Mouse (Mus musculus): ENCODE results near the gene Fhl1. TPM values are rescaled to one million over a fixed set of nuclear protein-coding genes. Genes with fewer than 3 reads are reported as not detected.

The Fhl1 gene
- polyA plus RNA-seq, 1 experiment = 74.2 TPM

DNA sequence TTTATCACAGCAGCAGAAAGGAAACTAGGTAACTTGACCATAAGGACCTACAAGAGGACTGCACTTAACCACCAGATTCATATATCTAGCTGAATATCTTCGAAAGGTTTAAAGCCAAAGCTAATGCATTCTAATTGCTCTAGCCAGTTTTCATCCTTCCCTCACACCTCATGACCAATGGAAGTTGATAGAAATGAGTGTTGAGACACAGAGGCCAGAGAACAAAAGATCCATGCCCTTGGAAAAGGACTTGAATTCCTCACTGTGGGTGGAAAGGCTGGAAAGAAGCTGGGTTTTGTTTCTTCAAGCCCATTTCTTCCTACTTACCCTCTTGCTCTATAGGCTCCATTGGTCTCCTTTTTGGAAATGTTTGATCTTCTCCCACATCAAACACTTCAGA, 21.1 kb upstream of the Fhl1 start:
- Histone ChIP-seq H3K36me3 (ENCODE audit: control insufficient read depth, insufficient read depth) (no peaks in the 10 kb centered on the region), H3K27me3 (ENCODE audit: control insufficient read depth, insufficient read depth, insufficient read length) (no peaks in the 10 kb centered on the region), H3K79me2 (ENCODE audit: control insufficient read depth, insufficient read depth) (no peaks in the 10 kb centered on the region), H3K4me2 (ENCODE audit: low read depth) (no peak overlapping the region), H3ac (ENCODE audit: control insufficient read depth, insufficient read length) (no peak overlapping the region), H3K4me3 (no peak overlapping the region)
- no peak for TF ChIP-seq SRF (IDR thresholded peaks at IDR 0.05; ENCODE audit: control insufficient read depth, insufficient read length, low read depth)
- TF ChIP-seq USF1 (IDR thresholded peaks at IDR 0.05; ENCODE audit: low read depth) = no peak
- TF ChIP-seq MAX (IDR thresholded peaks at IDR 0.05; ENCODE audit: low read depth) = no peak
- no peak for TF ChIP-seq TCF3 (IDR thresholded peaks at IDR 0.05; ENCODE audit: insufficient read length, low read depth)
- TF ChIP-seq E2F4 (IDR thresholded peaks at IDR 0.05; ENCODE audit: insufficient read depth) = no peak
- TF ChIP-seq REST (IDR thresholded peaks at IDR 0.05; ENCODE audit: insufficient read depth, insufficient read length) = no peak
- no peak for TF ChIP-seq POLR2A (IDR thresholded peaks at IDR 0.05; ENCODE audit: insufficient read length, low read depth)
- TF ChIP-seq CEBPB (IDR thresholded peaks at IDR 0.05; ENCODE audit: insufficient read depth, poor library complexity, severe bottlenecking) = no peak
- TF ChIP-seq POLR2AphosphoS2 (IDR thresholded peaks at IDR 0.05; ENCODE audit: insufficient read length, low read depth) = no peak
- no peak for TF ChIP-seq MYOG (IDR thresholded peaks at IDR 0.05; ENCODE audit: control insufficient read depth in 1 of 3, insufficient read depth in 1 of 3, insufficient read length in 2 of 3, low read depth in 2 of 3)
- no peak for TF ChIP-seq MYOD1 (IDR thresholded peaks at IDR 0.05; ENCODE audit: control insufficient read depth in 1 of 3, insufficient read length in 2 of 3, low read depth in 2 of 3)
- no peak for TF ChIP-seq TCF12 (IDR thresholded peaks at IDR 0.05; ENCODE audit: insufficient read depth, poor library complexity, severe bottlenecking)

DNA sequence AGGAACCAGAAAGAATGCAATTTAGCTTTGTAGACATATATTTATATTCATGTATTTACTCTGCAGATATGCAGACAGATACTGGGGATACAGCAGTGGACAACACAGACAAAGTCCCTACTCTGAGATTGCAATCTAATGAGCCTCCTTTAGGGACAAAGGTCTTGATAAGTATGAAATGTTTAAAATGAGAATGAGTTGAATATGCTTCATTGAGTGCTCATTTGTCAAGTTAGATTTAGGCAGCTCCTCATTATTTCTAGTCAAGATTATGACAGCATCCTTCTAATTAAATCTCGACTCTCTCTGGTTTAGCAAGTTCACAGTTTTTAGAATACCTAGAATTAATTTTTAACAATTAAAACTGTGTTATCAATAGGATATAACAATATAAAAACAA, 18.9 kb upstream of the Fhl1 start:
- no peak overlapping the region for H3ac ChIP-seq (ENCODE audit: control insufficient read depth, insufficient read length)
- no peak overlapping the region for H3K4me3 ChIP-seq
- TF ChIP-seq POLR2A (IDR thresholded peaks at IDR 0.05; ENCODE audit: insufficient read length, low read depth) = no peak
- TF ChIP-seq MAX (IDR thresholded peaks at IDR 0.05; ENCODE audit: low read depth) = no peak
- TF ChIP-seq USF1 (IDR thresholded peaks at IDR 0.05; ENCODE audit: low read depth) = no peak
- no peak for TF ChIP-seq TCF12 (IDR thresholded peaks at IDR 0.05; ENCODE audit: insufficient read depth, poor library complexity, severe bottlenecking)
- no peak for TF ChIP-seq SRF (IDR thresholded peaks at IDR 0.05; ENCODE audit: control insufficient read depth, insufficient read length, low read depth)
- TF ChIP-seq E2F4 (IDR thresholded peaks at IDR 0.05; ENCODE audit: insufficient read depth) = no peak
- TF ChIP-seq CEBPB (IDR thresholded peaks at IDR 0.05; ENCODE audit: insufficient read depth, poor library complexity, severe bottlenecking) = no peak
- no peak for TF ChIP-seq MYOD1 (IDR thresholded peaks at IDR 0.05; ENCODE audit: control insufficient read depth in 1 of 3, insufficient read length in 2 of 3, low read depth in 2 of 3)
- no peak for TF ChIP-seq MYOG (IDR thresholded peaks at IDR 0.05; ENCODE audit: control insufficient read depth in 1 of 3, insufficient read depth in 1 of 3, insufficient read length in 2 of 3, low read depth in 2 of 3)
- TF ChIP-seq TCF3 (IDR thresholded peaks at IDR 0.05; ENCODE audit: insufficient read length, low read depth) = no peak
- H3K79me2 ChIP-seq (ENCODE audit: control insufficient read depth, insufficient read depth) = no peaks in the 10 kb centered on the region
- H3K27me3 ChIP-seq (ENCODE audit: control insufficient read depth, insufficient read depth, insufficient read length) = no peaks in the 10 kb centered on the region
- no peaks in the 10 kb centered on the region for H3K36me3 ChIP-seq (ENCODE audit: control insufficient read depth, insufficient read depth)
- H3K4me2 ChIP-seq (ENCODE audit: low read depth) = no peak overlapping the region

DNA sequence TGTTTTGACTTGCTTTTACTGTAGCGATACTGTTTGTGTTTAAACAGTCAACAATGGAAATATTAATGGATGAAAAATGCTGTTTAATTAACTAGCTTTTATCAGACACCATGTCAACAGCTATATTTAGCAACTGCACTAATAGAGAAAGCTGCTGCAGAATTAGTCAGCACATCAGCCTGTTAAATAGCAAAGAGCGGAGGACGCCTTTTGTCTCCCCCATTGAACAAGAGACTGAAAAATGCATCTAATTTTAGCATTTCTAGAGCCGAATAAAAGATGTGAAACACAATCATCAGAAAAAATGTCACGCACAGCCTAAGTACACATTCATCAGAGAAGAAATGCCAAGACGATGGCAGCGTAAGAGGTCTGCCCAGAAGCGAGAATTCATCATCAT, 9.0 kb upstream of the Fhl1 start:
- Histone ChIP-seq H3K4me3 (no peak overlapping the region), H3K4me2 (ENCODE audit: low read depth) (peak overlapping the region; percentile 24), H3K36me3 (ENCODE audit: control insufficient read depth, insufficient read depth) (no peaks in the 10 kb centered on the region), H3K79me2 (ENCODE audit: control insufficient read depth, insufficient read depth) (no peaks in the 10 kb centered on the region), H3ac (ENCODE audit: control insufficient read depth, insufficient read length) (no peak overlapping the region), H3K27me3 (ENCODE audit: control insufficient read depth, insufficient read depth, insufficient read length) (no peaks in the 10 kb centered on the region)
- TF ChIP-seq E2F4 (IDR thresholded peaks at IDR 0.05; ENCODE audit: insufficient read depth) = no peak
- TF ChIP-seq TCF12 (IDR thresholded peaks at IDR 0.05; ENCODE audit: insufficient read depth, poor library complexity, severe bottlenecking) = no peak
- no peak for TF ChIP-seq USF1 (IDR thresholded peaks at IDR 0.05; ENCODE audit: low read depth)
- no peak for TF ChIP-seq MYOG (IDR thresholded peaks at IDR 0.05; ENCODE audit: control insufficient read depth in 1 of 3, insufficient read depth in 1 of 3, insufficient read length in 2 of 3, low read depth in 2 of 3)
- no peak for TF ChIP-seq TCF3 (IDR thresholded peaks at IDR 0.05; ENCODE audit: insufficient read length, low read depth)
- TF ChIP-seq MAX (IDR thresholded peaks at IDR 0.05; ENCODE audit: low read depth) = no peak
- no peak for TF ChIP-seq POLR2AphosphoS2 (IDR thresholded peaks at IDR 0.05; ENCODE audit: insufficient read length, low read depth)

DNA sequence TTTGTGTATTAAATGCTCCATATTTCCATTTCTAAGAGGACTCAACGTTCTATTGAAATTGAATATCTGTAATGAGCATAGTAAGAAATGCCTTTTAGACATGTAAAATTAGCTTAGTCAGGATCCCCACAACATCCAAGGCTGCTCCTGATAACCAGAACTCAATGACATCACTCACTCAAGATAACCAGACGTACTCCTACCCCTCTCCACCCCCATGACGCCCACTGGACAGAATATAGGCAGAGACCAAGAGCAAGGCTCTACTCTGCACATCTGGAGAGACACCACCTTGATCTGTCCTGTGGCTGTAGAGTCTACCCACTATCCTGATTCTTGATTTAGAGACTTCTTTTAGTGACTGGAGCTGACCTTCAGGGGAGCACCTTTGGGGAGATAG, 3.1 kb upstream of the Fhl1 start:
- Histone ChIP-seq H3ac (ENCODE audit: control insufficient read depth, insufficient read length) (no peak overlapping the region), H3K4me2 (ENCODE audit: low read depth) (no peak overlapping the region), H3K4me3 (no peak overlapping the region), H3K27me3 (ENCODE audit: control insufficient read depth, insufficient read depth, insufficient read length) (no peaks in the 10 kb centered on the region), H3K36me3 (ENCODE audit: control insufficient read depth, insufficient read depth) (no peaks in the 10 kb centered on the region), H3K79me2 (ENCODE audit: control insufficient read depth, insufficient read depth) (no peaks in the 10 kb centered on the region)
- no peak for TF ChIP-seq USF1 (IDR thresholded peaks at IDR 0.05; ENCODE audit: low read depth)
- no peak for TF ChIP-seq REST (IDR thresholded peaks at IDR 0.05; ENCODE audit: insufficient read depth, insufficient read length)
- no peak for TF ChIP-seq TCF12 (IDR thresholded peaks at IDR 0.05; ENCODE audit: insufficient read depth, poor library complexity, severe bottlenecking)
- no peak for TF ChIP-seq MAX (IDR thresholded peaks at IDR 0.05; ENCODE audit: low read depth)
- TF ChIP-seq E2F4 (IDR thresholded peaks at IDR 0.05; ENCODE audit: insufficient read depth) = no peak
- TF ChIP-seq TCF3 (IDR thresholded peaks at IDR 0.05; ENCODE audit: insufficient read length, low read depth) = no peak

DNA sequence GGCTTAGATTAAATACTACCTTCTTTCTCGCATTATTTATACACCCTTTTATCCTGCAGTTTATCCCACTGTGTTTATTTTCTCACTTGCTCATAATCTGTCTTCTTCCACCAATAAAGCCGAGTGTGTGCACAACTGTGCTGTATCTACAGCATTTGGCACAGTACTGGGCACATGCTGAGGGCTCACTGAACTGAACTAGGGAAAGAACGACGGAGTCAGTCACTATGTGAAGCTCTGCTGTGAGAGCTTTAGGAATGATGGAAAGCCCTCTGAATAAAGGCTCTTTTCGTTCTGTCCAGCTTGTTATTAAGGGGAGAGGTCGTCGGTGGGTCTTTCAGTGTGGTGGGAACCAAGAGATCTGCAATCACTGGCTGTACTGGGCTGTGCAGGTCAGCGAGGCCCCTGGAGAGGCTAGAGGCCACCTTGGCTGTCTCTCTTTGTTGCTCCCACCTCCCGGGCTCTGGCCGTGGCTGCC, 720 bp upstream of the Fhl1 start:
- Histone ChIP-seq H3K4me3 (peak overlapping the region; percentile 12), H3K27me3 (ENCODE audit: control insufficient read depth, insufficient read depth, insufficient read length) (no peaks in the 10 kb centered on the region), H3K79me2 (ENCODE audit: control insufficient read depth, insufficient read depth) (no peaks in the 10 kb centered on the region), H3K36me3 (ENCODE audit: control insufficient read depth, insufficient read depth) (no peaks in the 10 kb centered on the region), H3K4me2 (ENCODE audit: low read depth) (peak overlapping the region; percentile 42), H3ac (ENCODE audit: control insufficient read depth, insufficient read length) (peak overlapping the region; percentile 41)
- TF ChIP-seq POLR2A (IDR thresholded peaks at IDR 0.05; ENCODE audit: insufficient read length, low read depth) = no peak
- no peak for TF ChIP-seq POLR2AphosphoS2 (IDR thresholded peaks at IDR 0.05; ENCODE audit: insufficient read length, low read depth)
- no peak for TF ChIP-seq MYOD1 (IDR thresholded peaks at IDR 0.05; ENCODE audit: control insufficient read depth in 1 of 3, insufficient read length in 2 of 3, low read depth in 2 of 3)
- no peak for TF ChIP-seq TCF12 (IDR thresholded peaks at IDR 0.05; ENCODE audit: insufficient read depth, poor library complexity, severe bottlenecking)
- TF ChIP-seq MYOG (IDR thresholded peaks at IDR 0.05; ENCODE audit: control insufficient read depth in 1 of 3, insufficient read depth in 1 of 3, insufficient read length in 2 of 3, low read depth in 2 of 3) = no peak
